Mouse (Mus musculus): Measurements from ENCODE around the gene Olfr1057.
"Not testable (repeated sequence)": the region's sequence is repeated elsewhere in the genome, so short reads cannot be mapped to it uniquely, and the experiment has no call there.

- TF ChIP-seq HCFC1 (IDR thresholded peaks at IDR 0.05; ENCODE audit: low read depth, low read length); POLR2A (IDR thresholded peaks at IDR 0.05; ENCODE audit: low read depth, low read length); RAD21 (IDR thresholded peaks at IDR 0.05; ENCODE audit: low read depth, low read length); EP300 (IDR thresholded peaks at IDR 0.05; ENCODE audit: low read length); CTCF (conservative IDR thresholded peaks at IDR 0.05 in 1 of 2, IDR thresholded peaks at IDR 0.05 in 1 of 2; ENCODE audit: low read depth in 2 of 2, low read length in 2 of 2); MAX (IDR thresholded peaks at IDR 0.05; ENCODE audit: low read length); USF2 (conservative IDR thresholded peaks at IDR 0.05; ENCODE audit: low read depth, low read length): not testable (repeated sequence)
Observed at GRCm38 (mm10) chr2:86366342-86366741, 11.9 kb downstream of the Olfr1057 start.
